Mouse (Mus musculus) lung, embryonic 16.5 days (tissue): Measurements from ENCODE around the gene Slc15a1. TPM values are rescaled to one million over a fixed set of nuclear protein-coding genes. Genes with fewer than 3 reads are reported as not detected.
A peak's percentile ranks its signal among the peaks of the same experiment; 100 is the strongest.

Source experiments
- ATAC-seq: fragments of 200-750 bp; cut with Nextera tagmentation; 2 replicates; pipeline ENCODE4 v1.8.0; 2017; ENCODE audit warnings: low read depth, mild to moderate bottlenecking, moderate library complexity
- H3K27ac ChIP-seq: fragments of 300-500 bp; sonication (generic); 2 replicates; pipeline ENCODE4 v1.5.1; 2014; ENCODE audit warnings: mild to moderate bottlenecking, control low read depth, low read length
- H3K27me3 ChIP-seq: fragments of 300-500 bp; sonication (generic); 2 replicates; pipeline ENCODE4 v1.6.1; 2014; ENCODE audit warnings: low read depth, low read length, mixed read lengths; ENCODE audit not compliant: control insufficient read depth, insufficient read depth
- H3K36me3 ChIP-seq: fragments of 300-500 bp; sonication (generic); 2 replicates; pipeline ENCODE4 v1.6.1; 2014; ENCODE audit warnings: low read length; ENCODE audit not compliant: control insufficient read depth, insufficient read depth
- H3K4me1 ChIP-seq: fragments of 300-500 bp; sonication (generic); replicated peaks from 2 replicates; pipeline ENCODE4 v1.6.1; 2014; ENCODE audit warnings: low read length, mixed read lengths; ENCODE audit not compliant: control insufficient read depth, insufficient read depth
- H3K4me2 ChIP-seq: fragments of 300-500 bp; sonication (generic); 2 replicates; pipeline ENCODE4 v1.6.1; 2014; ENCODE audit warnings: low read depth, low read length, control low read depth
- H3K4me3 ChIP-seq: fragments of 300-500 bp; sonication (generic); 2 replicates; pipeline ENCODE4 v1.5.1; 2014; ENCODE audit warnings: mild to moderate bottlenecking, low read length, control low read depth
- H3K9ac ChIP-seq: fragments of 300-500 bp; sonication (generic); 2 replicates; pipeline ENCODE4 v1.6.1; 2014; ENCODE audit warnings: low read length, control low read depth
- H3K9me3 ChIP-seq: fragments of 300-500 bp; sonication (generic); 2 replicates; pipeline ENCODE4 v1.6.1; 2016; ENCODE audit warnings: low read length; ENCODE audit not compliant: control insufficient read depth
- WGBS: fragments of 180-500 bp; shearing (Covaris S2); extraction: QIAGEN DNeasy Blood & Tissue Kit; methylation state at CpG from one replicate; pipeline ENCODE4 v1.1.7; 2014; 5-methylcytosine and 5-hydroxymethylcytosine counted together
- polyA plus RNA-seq: library from polyadenylated mRNA; unstranded; fragments of >200 nt; fragmentation: Nextera tagmentation; extraction: Ambion mirVana; gene quantifications from 2 replicates; pipeline ENCODE4 v1.2.1, GENCODE M21; 2015

Slc15a1 gene
- polyA plus RNA-seq, 1 experiment from 2014 or later = 1.2 TPM

- Histone ChIP-seq H3K27ac (no peak overlapping the region), H3K27me3 (no peaks in the 10 kb centered on the region; the same call in 1 of the 2 replicates), H3K4me3 (peak overlapping the region; percentile 39), H3K4me1 (peaks cover 4% of the 10 kb centered on the region; the same call in 1 of the 2 replicates), H3K4me2 (peak overlapping the region; percentile 68), H3K9me3 (peaks cover 5% of the 10 kb centered on the region; the same call in 1 of the 2 replicates), H3K36me3 (no peaks in the 10 kb centered on the region), H3K9ac (peak overlapping the region; percentile 60)
- peak; percentile 60 for ATAC-seq
- WGBS = 18% methylated on average over 18 of the region's 18 CpGs
Measured at GRCm38 (mm10) chr14:121450504-121451423, 54.3 kb downstream of the Slc15a1 start.

- peaks cover 4% of the 10 kb centered on the region; the same call in 1 of the 2 replicates for H3K4me1 ChIP-seq
- no peak overlapping the region for H3K9ac ChIP-seq
- 15% methylated on average over 9 of the region's 9 CpGs for WGBS
- H3K27ac ChIP-seq = no peak overlapping the region
- H3K4me3 ChIP-seq = no peak overlapping the region
- H3K9me3 ChIP-seq = no peaks in the 10 kb centered on the region
- H3K27me3 ChIP-seq = no peaks in the 10 kb centered on the region; the same call in 1 of the 2 replicates
- H3K4me2 ChIP-seq = no peak overlapping the region
- H3K36me3 ChIP-seq = no peaks in the 10 kb centered on the region
- peak; percentile 62 for ATAC-seq
Measured at GRCm38 (mm10) chr14:121446951-121447350, 58.1 kb downstream of the Slc15a1 start.

- peak; percentile 86 for ATAC-seq
- no peaks in the 10 kb centered on the region; the same call in 1 of the 2 replicates for H3K27me3 ChIP-seq
- no peak overlapping the region for H3K4me3 ChIP-seq
- no peaks in the 10 kb centered on the region for H3K36me3 ChIP-seq
- H3K27ac ChIP-seq = no peak overlapping the region
- H3K9ac ChIP-seq = no peak overlapping the region
- H3K9me3 ChIP-seq = no peaks in the 10 kb centered on the region
- no peak overlapping the region for H3K4me2 ChIP-seq
- no peaks in the 10 kb centered on the region for H3K4me1 ChIP-seq
- 12% methylated on average over 8 of the region's 8 CpGs for WGBS
Measured at GRCm38 (mm10) chr14:121445194-121445593, 59.9 kb downstream of the Slc15a1 start.

- WGBS = 91% methylated on average over 6 of the region's 6 CpGs
- ATAC-seq = no peak
- H3K4me2 ChIP-seq = no peak overlapping the region
Measured at GRCm38 (mm10) chr14:121440807-121441206, 64.2 kb downstream of the Slc15a1 start.

GRCm38 (mm10) chr14:121437026-121437425 lies 68.0 kb downstream of the Slc15a1 start:
- Histone ChIP-seq H3K9me3 (no peaks in the 10 kb centered on the region), H3K9ac (no peak overlapping the region), H3K4me2 (no peak overlapping the region), H3K36me3 (no peaks in the 10 kb centered on the region), H3K27me3 (no peaks in the 10 kb centered on the region), H3K27ac (no peak overlapping the region), H3K4me3 (no peak overlapping the region), H3K4me1 (peaks cover 4% of the 10 kb centered on the region)
- peak; percentile 31; the same call in 1 of the 2 replicates for ATAC-seq
- 45% methylated on average over 6 of the region's 6 CpGs for WGBS

More at GRCm38 (mm10) chr14:121440807-121441206, 64.2 kb downstream of the Slc15a1 start:
- Histone ChIP-seq H3K27ac (no peak overlapping the region), H3K9ac (no peak overlapping the region), H3K4me1 (peaks cover 4% of the 10 kb centered on the region), H3K27me3 (no peaks in the 10 kb centered on the region; the same call in 1 of the 2 replicates), H3K4me3 (no peak overlapping the region), H3K9me3 (no peaks in the 10 kb centered on the region), H3K36me3 (no peaks in the 10 kb centered on the region)

GRCm38 (mm10) chr14:121436455-121436854 lies 68.6 kb downstream of the Slc15a1 start:
- Histone ChIP-seq H3K4me2 (no peak overlapping the region), H3K27me3 (no peaks in the 10 kb centered on the region), H3K27ac (no peak overlapping the region), H3K4me3 (no peak overlapping the region), H3K9ac (no peak overlapping the region), H3K4me1 (peaks cover 4% of the 10 kb centered on the region), H3K9me3 (no peaks in the 10 kb centered on the region), H3K36me3 (no peaks in the 10 kb centered on the region)
- 88% methylated on average over 3 of the region's 3 CpGs for WGBS
- ATAC-seq = no peak

GRCm38 (mm10) chr14:121435794-121436193 lies 69.3 kb downstream of the Slc15a1 start:
- Histone ChIP-seq H3K4me3 (no peak overlapping the region), H3K27me3 (no peaks in the 10 kb centered on the region), H3K9me3 (no peaks in the 10 kb centered on the region), H3K4me1 (peaks cover 4% of the 10 kb centered on the region), H3K27ac (no peak overlapping the region), H3K4me2 (no peak overlapping the region), H3K9ac (no peak overlapping the region), H3K36me3 (no peaks in the 10 kb centered on the region)
- 33% methylated on average over 6 of the region's 6 CpGs for WGBS
- ATAC-seq = 0 out of 2 replicates have a peak, but pooled peaks have one; percentile 43

- Histone ChIP-seq H3K4me3 (no peak overlapping the region), H3K36me3 (no peaks in the 10 kb centered on the region), H3K4me2 (no peak overlapping the region), H3K9me3 (peaks cover 5% of the 10 kb centered on the region; the same call in 1 of the 2 replicates), H3K27me3 (no peaks in the 10 kb centered on the region), H3K9ac (no peak overlapping the region), H3K27ac (no peak overlapping the region), H3K4me1 (no peaks in the 10 kb centered on the region)
- WGBS = 75% methylated on average over 7 of the region's 7 CpGs
- ATAC-seq = no peak
Measured at GRCm38 (mm10) chr14:121431261-121431660, 73.8 kb downstream of the Slc15a1 start.

- Histone ChIP-seq H3K27me3 (no peaks in the 10 kb centered on the region), H3K4me1 (no peaks in the 10 kb centered on the region), H3K9ac (no peak overlapping the region), H3K36me3 (no peaks in the 10 kb centered on the region), H3K27ac (no peak overlapping the region), H3K4me3 (no peak overlapping the region), H3K9me3 (peaks cover 5% of the 10 kb centered on the region; the same call in 1 of the 2 replicates), H3K4me2 (no peak overlapping the region)
- ATAC-seq = no peak
- 71% methylated on average over 17 of the region's 17 CpGs for WGBS
Measured at GRCm38 (mm10) chr14:121429854-121430535, 75.1 kb downstream of the Slc15a1 start.
